Mouse (Mus musculus) intestine, embryonic 14.5 days (tissue): ENCODE results near the gene Cbx4. TPM values are rescaled to one million over a fixed set of nuclear protein-coding genes. Genes with fewer than 3 reads are reported as not detected.

Source experiments
- ATAC-seq: fragments of 200-750 bp; cut with Nextera tagmentation; replicated peaks from 2 replicates; pipeline ENCODE4 v1.8.0; 2017; ENCODE audit warnings: low read depth, moderate number of reproducible peaks, moderate TSS enrichment, moderate library complexity; ENCODE audit not compliant: low FRiP score, low TSS enrichment
- DNase-seq: peaks from one replicate; pipeline ENCODE4 v3.0.0-alpha.2; 2018; ENCODE audit warnings: low spot score
- H3K27ac ChIP-seq: fragments of 300-500 bp; sonication (generic); 2 replicates; pipeline ENCODE4 v1.5.1; 2014; ENCODE audit warnings: low read depth, mild to moderate bottlenecking, control low read depth
- H3K27me3 ChIP-seq: fragments of 300-500 bp; sonication (generic); replicated peaks from 2 replicates; pipeline ENCODE4 v1.6.1; 2014; ENCODE audit warnings: low read length, control low read depth; ENCODE audit not compliant: control insufficient read depth, insufficient read depth
- H3K36me3 ChIP-seq: fragments of 300-500 bp; sonication (generic); 2 replicates; pipeline ENCODE4 v1.6.1; 2014; ENCODE audit warnings: low read length, control low read depth; ENCODE audit not compliant: control insufficient read depth, insufficient read depth
- H3K4me1 ChIP-seq: fragments of 300-500 bp; sonication (generic); replicated peaks from 2 replicates; pipeline ENCODE4 v1.6.1; 2014; ENCODE audit warnings: low read length, control low read depth, mixed read lengths; ENCODE audit not compliant: control insufficient read depth, insufficient read depth
- H3K4me2 ChIP-seq: fragments of 300-500 bp; sonication (generic); 2 replicates; pipeline ENCODE4 v1.6.1; 2014; ENCODE audit warnings: low read length
- H3K4me3 ChIP-seq: fragments of 300-500 bp; sonication (generic); 2 replicates; pipeline ENCODE4 v1.5.1; 2014; ENCODE audit warnings: low read depth, low read length, control low read depth, mixed read lengths
- H3K9ac ChIP-seq: fragments of 300-500 bp; sonication (generic); 2 replicates; pipeline ENCODE4 v1.6.1; 2014; ENCODE audit warnings: mild to moderate bottlenecking, low read length
- H3K9me3 ChIP-seq: fragments of 300-500 bp; sonication (generic); 2 replicates; pipeline ENCODE4 v1.6.1; 2016; ENCODE audit warnings: low read length, control low read depth; ENCODE audit not compliant: control insufficient read depth
- WGBS: fragments of 180-500 bp; shearing (Covaris S2); extraction: QIAGEN DNeasy Blood & Tissue Kit; methylation state at CpG from one replicate; pipeline ENCODE4 v1.1.7; 2014; 5-methylcytosine and 5-hydroxymethylcytosine counted together
- polyA plus RNA-seq: library from polyadenylated mRNA; unstranded; fragments of >200 nt; fragmentation: Nextera tagmentation; extraction: Ambion mirVana; gene quantifications from 2 replicates; pipeline ENCODE4 v1.2.1, GENCODE M21; 2014

Cbx4 gene
- polyA plus RNA-seq, 1 experiment from 2014 or later, result 10.5 TPM

- Histone ChIP-seq H3K4me3 (no peak overlapping the region), H3K27ac (no peak overlapping the region), H3K4me1 (peaks cover 46% of the 10 kb centered on the region), H3K4me2 (no peak overlapping the region), H3K9ac (no peak overlapping the region), H3K27me3 (peaks cover 81% of the 10 kb centered on the region), H3K9me3 (no peaks in the 10 kb centered on the region), H3K36me3 (peaks cover 7% of the 10 kb centered on the region)
- ATAC-seq (no peak), DNase-seq (no peak)
- WGBS, result 60% methylated on average over 22 of the region's 22 CpGs
These were observed 47.1 kb downstream of the Cbx4 start for GRCm38 (mm10) chr11:119038744-119039484.

- DNase-seq (no peak), ATAC-seq (no peak)
- Histone ChIP-seq H3K4me1 (peaks cover 45% of the 10 kb centered on the region), H3K4me2 (peak overlapping the region; percentile 88), H3K4me3 (peak overlapping the region; percentile 46), H3K9ac (no peak overlapping the region), H3K27me3 (peaks cover 72% of the 10 kb centered on the region), H3K36me3 (peaks cover 7% of the 10 kb centered on the region), H3K9me3 (no peaks in the 10 kb centered on the region), H3K27ac (no peak overlapping the region)
- 27% methylated on average over 18 of the region's 18 CpGs for WGBS
These were observed 48.1 kb downstream of the Cbx4 start for GRCm38 (mm10) chr11:119037780-119038401.

GRCm38 (mm10) chr11:119036934-119037779, 48.9 kb downstream of the Cbx4 start:
- Histone ChIP-seq H3K9ac (peak overlapping the region; percentile 32; the same call in 1 of the 2 replicates), H3K9me3 (no peaks in the 10 kb centered on the region), H3K4me1 (peaks cover 38% of the 10 kb centered on the region), H3K4me2 (peak overlapping the region; percentile 88), H3K27me3 (peaks cover 64% of the 10 kb centered on the region), H3K4me3 (peak overlapping the region; percentile 46), H3K27ac (no peak overlapping the region), H3K36me3 (peaks cover 7% of the 10 kb centered on the region)
- WGBS, result 4% methylated on average over 57 of the region's 57 CpGs
- ATAC-seq (no peak), DNase-seq (peak; percentile 74)

GRCm38 (mm10) chr11:119036447-119036846, 49.6 kb downstream of the Cbx4 start:
- Histone ChIP-seq H3K27me3 (peaks cover 57% of the 10 kb centered on the region), H3K36me3 (peaks cover 8% of the 10 kb centered on the region), H3K27ac (no peak overlapping the region), H3K4me2 (no peak overlapping the region; the same call in 1 of the 2 replicates), H3K9me3 (no peaks in the 10 kb centered on the region), H3K9ac (no peak overlapping the region), H3K4me1 (peaks cover 31% of the 10 kb centered on the region), H3K4me3 (no peak overlapping the region)
- 9% methylated on average over 15 of the region's 15 CpGs for WGBS
- DNase-seq, result peak; percentile 54
- no peak for ATAC-seq

GRCm38 (mm10) chr11:119035686-119036165, 50.3 kb downstream of the Cbx4 start:
- Histone ChIP-seq H3K27ac (no peak overlapping the region), H3K4me1 (peaks cover 28% of the 10 kb centered on the region), H3K9ac (no peak overlapping the region), H3K36me3 (peaks cover 12% of the 10 kb centered on the region), H3K4me2 (no peak overlapping the region), H3K27me3 (peaks cover 53% of the 10 kb centered on the region), H3K9me3 (no peaks in the 10 kb centered on the region), H3K4me3 (no peak overlapping the region)
- 7% methylated on average over 21 of the region's 21 CpGs for WGBS
- no peak for ATAC-seq
- peak; percentile 68 for DNase-seq

- H3K27me3 ChIP-seq, result peaks cover 53% of the 10 kb centered on the region
- no peak for ATAC-seq
These were observed 50.8 kb downstream of the Cbx4 start for GRCm38 (mm10) chr11:119035094-119035685.

GRCm38 (mm10) chr11:119034635-119035034, 51.4 kb downstream of the Cbx4 start:
- 5% methylated on average over 19 of the region's 19 CpGs for WGBS
- H3K4me1 ChIP-seq, result peaks cover 22% of the 10 kb centered on the region
- no peaks in the 10 kb centered on the region for H3K9me3 ChIP-seq
- no peak overlapping the region for H3K27ac ChIP-seq
- no peak for DNase-seq
- 0 out of 2 replicates have a peak, but pooled peaks have one; percentile 2 for ATAC-seq
- peak overlapping the region; percentile 15; the same call in 1 of the 2 replicates for H3K4me3 ChIP-seq
- peaks cover 23% of the 10 kb centered on the region for H3K36me3 ChIP-seq
- H3K9ac ChIP-seq, result no peak overlapping the region
- peak overlapping the region; percentile 41 for H3K4me2 ChIP-seq
- peaks cover 53% of the 10 kb centered on the region for H3K27me3 ChIP-seq

More at GRCm38 (mm10) chr11:119035094-119035685, 50.8 kb downstream of the Cbx4 start:
- Histone ChIP-seq H3K27ac (no peak overlapping the region), H3K4me3 (no peak overlapping the region; the same call in 1 of the 2 replicates), H3K9ac (no peak overlapping the region), H3K36me3 (peaks cover 18% of the 10 kb centered on the region), H3K4me1 (peaks cover 28% of the 10 kb centered on the region), H3K4me2 (no peak overlapping the region), H3K9me3 (no peaks in the 10 kb centered on the region)
- peak; percentile 63 for DNase-seq
- 3% methylated on average over 21 of the region's 21 CpGs for WGBS
